Mouse (Mus musculus) lung, adult 18-20 months (tissue): Measurements from ENCODE around the gene Hs2st1.
A peak's percentile ranks its signal among the peaks of the same experiment; 100 is the strongest.

ENCODE experiments used
- DNase-seq, 2 experiments: peaks; one replicate each; pipeline ENCODE4 v3.0.0; 2022; ENCODE audit warnings: mixed read lengths in 2 of 2

The Hs2st1 gene

GRCm38 (mm10) chr3:144433039-144433438 lies 136.9 kb downstream of the Hs2st1 start:
- no peak for DNase-seq

GRCm38 (mm10) chr3:144432143-144432577 lies 137.8 kb downstream of the Hs2st1 start:
- DNase-seq = no peak

GRCm38 (mm10) chr3:144428514-144429431 lies 141.2 kb downstream of the Hs2st1 start:
- DNase-seq = no peak

GRCm38 (mm10) chr3:144425041-144425448 lies 144.9 kb downstream of the Hs2st1 start:
- DNase-seq = no peak

- DNase-seq = no peak
Measured at GRCm38 (mm10) chr3:144421404-144422180, 148.4 kb downstream of the Hs2st1 start.

GRCm38 (mm10) chr3:144413821-144414220 lies 156.2 kb downstream of the Hs2st1 start:
- DNase-seq = no peak

GRCm38 (mm10) chr3:144412538-144413272 lies 157.3 kb downstream of the Hs2st1 start:
- no peak for DNase-seq

- no peak for DNase-seq
Measured at GRCm38 (mm10) chr3:144411650-144412278, 158.2 kb downstream of the Hs2st1 start.

- no peak for DNase-seq
Measured at GRCm38 (mm10) chr3:144411051-144411542, 158.9 kb downstream of the Hs2st1 start.

- DNase-seq = no peak
Measured at GRCm38 (mm10) chr3:144408953-144409352, 161.0 kb downstream of the Hs2st1 start.

- no peak for DNase-seq
Measured at GRCm38 (mm10) chr3:144405331-144405730, 164.7 kb downstream of the Hs2st1 start.

- no peak for DNase-seq
Measured at GRCm38 (mm10) chr3:144401292-144401691, 168.7 kb downstream of the Hs2st1 start.

- no peak for DNase-seq
Measured at GRCm38 (mm10) chr3:144400870-144401269, 169.1 kb downstream of the Hs2st1 start.

GRCm38 (mm10) chr3:144400374-144400773 lies 169.6 kb downstream of the Hs2st1 start:
- DNase-seq = no peak

- peak; percentile 76 to 82 for DNase-seq
Measured at GRCm38 (mm10) chr3:144399358-144400096, 170.5 kb downstream of the Hs2st1 start.

- DNase-seq = no peak
Measured at GRCm38 (mm10) chr3:144398166-144398565, 171.8 kb downstream of the Hs2st1 start.

- DNase-seq = no peak
Measured at GRCm38 (mm10) chr3:144396478-144396877, 173.5 kb downstream of the Hs2st1 start.

- peak in 1 of 2 experiments; percentile 17 for DNase-seq
Measured at GRCm38 (mm10) chr3:144394454-144394943, 175.5 kb downstream of the Hs2st1 start.

- no peak for DNase-seq
Measured at GRCm38 (mm10) chr3:144386446-144386845, 183.5 kb downstream of the Hs2st1 start.

GRCm38 (mm10) chr3:144384648-144385047 lies 185.3 kb downstream of the Hs2st1 start:
- DNase-seq = no peak

- no peak for DNase-seq
Measured at GRCm38 (mm10) chr3:144381431-144381980, 188.5 kb downstream of the Hs2st1 start.
